Mouse (Mus musculus) testis, adult 2 months (tissue): ENCODE data around the gene Plcd3.

ENCODE experiments used
- CTCF ChIP-seq: fragments of 200-500 bp; IDR thresholded peaks from 2 replicates; pipeline ENCODE4 v1.5.1; 2012; ENCODE audit warnings: low read depth, mild to moderate bottlenecking, inconsistent platforms, low read length, moderate library complexity; ENCODE audit not compliant: control insufficient read depth, insufficient read depth, insufficient replicate concordance
- POLR2A ChIP-seq: fragments of 200-500 bp; IDR thresholded peaks from 2 replicates; pipeline ENCODE4 v1.6.1; 2012; ENCODE audit warnings: low read depth, mild to moderate bottlenecking, inconsistent platforms, low read length, moderate library complexity; ENCODE audit not compliant: control insufficient read depth

GRCm38 (mm10) chr11:103093306-103093705 is 8.2 kb downstream of the Plcd3 start:
- TF ChIP-seq CTCF: no peak
- TF ChIP-seq POLR2A: no peak
